Mouse (Mus musculus) fibroblast of lung, adult 2 months (primary cell): ENCODE results near the gene Ddx6.
A peak's percentile ranks its signal among the peaks of the same experiment; 100 is the strongest.
"Not testable (repeated sequence)": the region's sequence is repeated elsewhere in the genome, so short reads cannot be mapped to it uniquely, and the experiment has no call there.

ENCODE experiments used
- DNase-seq: peaks from one replicate; pipeline ENCODE4 v3.0.0-alpha.2; 2011; ENCODE audit warnings: low read depth

Ddx6 gene

GRCm38 (mm10) chr9:44593886-44594285 is 10.8 kb upstream of the Ddx6 start:
- no peak for DNase-seq

GRCm38 (mm10) chr9:44594901-44595536 is 9.7 kb upstream of the Ddx6 start:
- DNase-seq = no peak

GRCm38 (mm10) chr9:44595537-44595930 is 9.2 kb upstream of the Ddx6 start:
- no peak for DNase-seq

- no peak for DNase-seq
Observed at GRCm38 (mm10) chr9:44597742-44598141, 7.0 kb upstream of the Ddx6 start.

GRCm38 (mm10) chr9:44598899-44599495 is 5.7 kb upstream of the Ddx6 start:
- peak; percentile 60 for DNase-seq

GRCm38 (mm10) chr9:44599616-44600015 is 5.1 kb upstream of the Ddx6 start:
- DNase-seq = no peak

- no peak for DNase-seq
Observed at GRCm38 (mm10) chr9:44600801-44601200, 3.9 kb upstream of the Ddx6 start.

GRCm38 (mm10) chr9:44602766-44603165 is 1.9 kb upstream of the Ddx6 start:
- DNase-seq = no peak

- DNase-seq = peak; percentile 79
Observed at GRCm38 (mm10) chr9:44603454-44604289, 1.0 kb upstream of the Ddx6 start.

GRCm38 (mm10) chr9:44604290-44604778 is 358 bp upstream of the Ddx6 start:
- DNase-seq = no peak

- no peak for DNase-seq
Observed at GRCm38 (mm10) chr9:44605616-44606165, 999 bp downstream of the Ddx6 start.

- no peak for DNase-seq
Observed at GRCm38 (mm10) chr9:44606646-44607045, 2.0 kb downstream of the Ddx6 start.

- no peak for DNase-seq
Observed at GRCm38 (mm10) chr9:44607306-44607705, 2.6 kb downstream of the Ddx6 start.

- no peak for DNase-seq
Observed at GRCm38 (mm10) chr9:44610371-44610770, 5.7 kb downstream of the Ddx6 start.

GRCm38 (mm10) chr9:44613081-44613480 is 8.4 kb downstream of the Ddx6 start:
- not testable (repeated sequence) for DNase-seq

GRCm38 (mm10) chr9:44621114-44621513 is 16.4 kb downstream of the Ddx6 start:
- no peak for DNase-seq

GRCm38 (mm10) chr9:44624390-44624789 is 19.7 kb downstream of the Ddx6 start:
- DNase-seq = no peak

- DNase-seq = no peak
Observed at GRCm38 (mm10) chr9:44626268-44626667, 21.6 kb downstream of the Ddx6 start.

GRCm38 (mm10) chr9:44637551-44638169 is 33.0 kb downstream of the Ddx6 start:
- no peak for DNase-seq

GRCm38 (mm10) chr9:44638726-44639125 is 34.0 kb downstream of the Ddx6 start:
- not testable (repeated sequence) for DNase-seq

- DNase-seq = not testable (repeated sequence)
Observed at GRCm38 (mm10) chr9:44640028-44640427, 35.3 kb downstream of the Ddx6 start.
